Mouse (Mus musculus) kidney, postnatal 25 days (tissue): ENCODE results near the gene Zfp595.
"Not testable (repeated sequence)": the region's sequence is repeated elsewhere in the genome, so short reads cannot be mapped to it uniquely, and the experiment has no call there.

ENCODE experiments used
- DNase-seq, 2 experiments: peaks; one replicate each; pipeline ENCODE4 v3.0.0; 2021; ENCODE audit warnings: mixed read lengths in 2 of 2

The Zfp595 gene

DNA sequence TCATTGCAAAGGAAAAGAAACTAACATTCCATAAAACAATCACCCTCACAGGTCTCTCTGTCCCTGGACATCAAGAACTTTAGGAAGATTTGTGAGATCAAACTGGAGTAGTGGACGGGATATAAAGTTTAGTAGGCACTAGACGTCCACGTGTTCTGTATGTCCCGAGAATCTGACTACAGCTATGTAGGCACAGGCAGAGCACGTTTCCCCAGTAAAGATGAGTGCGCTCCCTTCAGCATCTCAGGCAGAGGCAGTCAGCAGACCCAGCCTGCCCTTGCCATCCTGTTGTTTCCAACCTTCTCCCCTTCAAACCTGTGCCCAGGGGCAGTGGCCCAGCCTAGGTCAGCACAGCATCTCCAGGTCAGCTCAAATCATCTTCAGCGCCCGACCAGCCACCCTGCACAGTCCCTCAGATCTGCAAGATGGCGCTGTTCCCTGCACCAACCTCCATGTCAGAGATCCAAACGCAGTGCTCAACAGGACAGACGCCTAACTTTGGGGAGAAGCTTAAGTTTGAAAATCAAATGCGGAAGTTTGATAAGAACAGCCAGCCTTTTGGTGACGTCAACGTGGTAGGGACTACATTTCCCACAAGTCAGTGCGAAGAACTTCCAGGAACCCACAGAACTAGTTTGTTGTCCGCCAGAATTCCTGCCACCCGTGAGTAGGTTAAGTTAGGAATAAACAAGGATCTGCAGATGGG, at the start of gene Zfp595:
Gene Zfp595 (minus strand): TSS at position 552 of the 706 bp plus-strand sequence.
- peak; percentile 88 to 90 for DNase-seq

DNA sequence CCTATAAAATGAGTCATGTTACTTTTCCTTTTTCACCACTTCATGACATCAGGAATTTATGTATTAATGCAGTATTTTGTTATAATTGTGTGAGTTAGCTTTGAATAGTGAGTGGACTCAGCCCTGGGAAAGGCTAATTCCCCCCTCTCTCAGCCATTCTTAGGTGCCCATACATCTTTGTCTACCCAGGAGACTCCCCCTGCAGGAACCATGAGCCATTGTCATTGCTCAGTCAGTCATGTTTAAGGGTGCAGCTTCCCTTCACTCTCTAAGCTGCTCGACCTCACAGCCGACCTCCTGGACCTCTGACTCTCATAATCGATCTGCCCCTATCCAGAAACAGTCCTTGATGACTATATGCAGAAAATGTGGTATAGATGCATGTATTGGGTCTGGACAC, 43.9 kb upstream of the Zfp595 start:
- not testable (repeated sequence) for DNase-seq

GRCm38 (mm10) chr13:67375050-67375911, 42.9 kb upstream of the Zfp595 start, which contains the start of the genes Gm28041 and Zfp456:
Gm28041 (minus strand) TSS chr13:67375733.
Zfp456 (minus strand) TSS chr13:67375810.
- peak; percentile 85 to 87 for DNase-seq

GRCm38 (mm10) chr13:67360131-67360744, 27.9 kb upstream of the Zfp595 start, which contains the start of the genes Gm28044 and Zfp953:
Gm28044 (minus strand) TSS chr13:67360536.
Zfp953 (minus strand) TSS chr13:67360605.
- DNase-seq = peak; percentile 91 to 96

DNA sequence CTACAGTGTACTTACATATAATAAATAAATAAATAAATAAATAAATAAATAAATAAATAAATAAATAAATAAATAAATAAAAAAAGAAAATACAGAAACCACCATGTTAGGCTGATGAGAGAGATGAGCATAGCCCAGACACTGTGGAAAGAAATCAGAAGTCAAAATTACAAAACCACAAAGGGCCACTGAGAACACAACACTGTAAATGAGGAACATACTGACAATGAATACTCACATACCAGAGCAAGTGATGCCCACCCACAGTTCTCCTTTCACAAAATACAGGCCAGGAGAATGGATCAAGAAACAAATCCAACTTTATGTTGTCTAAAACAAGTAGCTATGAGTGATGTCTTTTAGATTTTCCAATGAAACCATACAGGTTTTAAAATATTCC, 19.5 kb upstream of the Zfp595 start:
- DNase-seq = no peak

GRCm38 (mm10) chr13:67343422-67343821, 11.1 kb upstream of the Zfp595 start:
- no peak for DNase-seq

- DNase-seq = no peak
Measured at GRCm38 (mm10) chr13:67332877-67333276, 507 bp upstream of the Zfp595 start.

- no peak for DNase-seq
Measured at GRCm38 (mm10) chr13:67306718-67307117, 25.7 kb downstream of the Zfp595 start.

DNA sequence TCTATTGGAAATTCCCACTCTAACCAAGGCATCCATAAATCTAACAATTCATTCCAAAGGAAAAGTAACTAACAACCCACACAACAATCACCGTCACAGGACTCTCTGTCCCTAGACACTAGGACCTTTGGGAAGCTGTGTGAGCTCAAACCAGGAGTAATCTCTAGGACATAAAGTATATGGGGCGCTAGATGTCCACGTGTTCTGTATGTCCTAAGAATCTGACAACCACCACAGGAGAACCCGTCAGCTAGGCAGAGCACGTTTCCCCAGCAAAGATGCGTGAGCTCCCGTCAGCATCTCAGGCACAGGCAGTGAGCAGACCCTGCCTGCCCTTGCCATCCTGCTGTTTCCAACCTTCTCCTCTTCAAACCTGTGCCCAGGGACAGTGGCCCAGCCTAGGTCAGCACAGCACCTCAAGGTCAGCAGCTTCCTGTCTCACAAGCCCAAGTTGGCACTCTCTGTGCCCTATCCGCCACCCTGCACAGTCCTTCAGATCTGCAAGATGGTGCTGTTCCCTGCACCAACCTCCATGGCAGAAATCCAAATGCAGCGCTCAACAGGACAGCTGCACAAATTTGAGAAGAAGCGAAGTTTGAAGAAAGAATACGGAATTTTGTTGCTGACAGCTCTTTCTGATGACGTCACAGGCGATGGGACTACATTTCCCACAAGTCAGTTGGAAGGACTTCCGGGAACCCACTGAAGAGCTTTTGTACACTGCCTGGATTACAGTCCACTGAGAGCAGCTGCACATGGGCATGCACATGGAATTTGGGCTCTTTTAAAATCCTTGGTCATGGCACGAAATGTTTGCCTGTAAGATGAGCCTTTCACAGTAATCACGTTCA, 26.3 kb downstream of the Zfp595 start, which contains the start of gene Zfp457:
Gene Zfp457 (minus strand): TSS at position 664 of the 851 bp plus-strand sequence.
- DNase-seq = peak; percentile 90 to 91

- DNase-seq = peak; percentile 9 to 37
Measured at GRCm38 (mm10) chr13:67278314-67278713, 54.1 kb downstream of the Zfp595 start, which contains the start of gene Zfp458. Zfp458 (minus strand) TSS chr13:67278466.

DNA sequence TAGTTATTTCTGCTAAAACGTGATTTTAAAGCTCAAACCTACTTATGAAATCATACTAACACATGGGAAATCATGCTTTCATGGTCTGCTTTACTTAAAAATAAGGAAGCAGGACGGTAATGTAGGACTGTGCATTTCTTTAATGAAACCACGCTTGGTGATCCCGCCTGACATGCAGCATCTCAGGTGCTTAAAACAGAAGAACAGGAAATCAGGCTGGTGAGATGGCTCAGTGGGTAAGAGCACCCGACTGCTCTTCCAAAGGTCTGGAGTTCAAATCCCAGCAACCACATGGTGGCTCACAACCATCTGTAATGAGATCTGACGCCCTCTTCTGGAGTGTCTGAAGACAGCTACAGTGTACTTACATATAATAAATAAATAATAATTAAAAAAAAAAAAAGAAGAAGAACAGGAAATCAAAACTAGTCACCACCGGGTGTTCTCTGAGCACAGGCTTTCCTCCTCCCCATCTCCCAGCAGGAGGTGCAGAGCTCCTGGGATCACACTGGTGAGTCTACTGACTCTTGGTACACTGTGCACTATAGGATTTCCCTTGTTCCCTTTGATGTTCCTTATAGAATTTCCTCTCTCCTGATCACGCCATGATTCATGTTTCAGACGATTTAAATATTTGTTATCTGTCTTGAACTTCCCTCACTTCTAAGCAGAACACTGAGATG, 62.8 kb downstream of the Zfp595 start:
- DNase-seq = not testable (repeated sequence)

DNA sequence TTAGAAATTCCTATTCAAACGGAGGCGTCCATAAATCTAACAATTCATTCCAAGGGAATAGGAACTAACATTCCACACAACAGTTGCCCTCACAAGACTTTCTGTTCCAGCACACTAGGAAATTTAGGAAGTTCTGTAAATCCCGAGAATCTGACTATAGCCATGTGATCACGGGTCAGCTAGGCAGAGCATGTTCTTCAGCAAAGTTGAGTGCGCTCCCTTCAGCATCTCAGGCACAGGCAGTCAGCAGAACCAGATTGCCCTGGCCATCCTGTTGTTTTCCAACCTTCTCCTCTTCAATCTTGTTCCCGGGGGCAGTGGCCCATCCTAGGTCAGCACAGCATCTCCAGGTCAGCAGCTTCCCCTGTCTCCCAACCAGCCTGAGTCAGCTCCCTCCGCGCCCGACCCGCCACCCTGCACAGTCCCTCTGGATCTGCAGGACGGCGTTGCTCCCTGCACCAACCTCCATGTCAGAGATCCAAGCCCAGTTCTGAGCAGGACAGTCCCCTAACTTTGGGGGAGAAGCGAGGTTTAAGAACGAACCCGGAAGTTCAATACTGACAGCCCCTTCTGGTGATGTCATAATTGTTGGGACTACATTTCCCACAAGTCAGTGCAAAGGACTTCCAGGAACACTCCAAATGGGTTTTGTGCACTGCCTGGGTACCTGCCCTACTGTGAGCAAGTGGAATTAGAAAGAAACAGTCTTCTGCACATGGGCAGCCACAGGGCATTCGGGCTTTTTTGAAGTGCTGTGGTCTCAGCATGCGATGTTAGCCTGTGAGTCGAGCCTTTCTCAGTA, 63.6 kb downstream of the Zfp595 start:
- DNase-seq = peak; percentile 75 to 80
